In the genomic region with DNA sequence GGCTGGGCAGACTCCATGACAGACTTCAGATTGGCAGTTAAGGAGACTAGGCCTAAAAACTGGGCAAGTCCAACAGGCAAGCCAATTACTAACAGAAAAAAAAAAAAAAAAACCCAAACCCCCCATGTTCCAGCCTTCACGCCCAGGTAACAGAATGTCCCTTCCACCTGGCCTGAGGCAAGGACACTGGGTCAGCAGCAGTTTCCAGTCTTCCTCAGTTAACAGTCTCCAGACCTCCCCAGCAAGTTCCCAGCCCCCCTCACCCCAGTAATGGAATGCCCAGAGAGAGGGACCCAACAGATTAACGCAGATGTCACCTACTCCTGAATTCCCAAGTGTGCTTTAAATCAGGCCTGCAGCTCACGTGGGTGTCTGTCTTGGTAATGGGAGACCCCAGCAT, we compare ENCODE assay signal across 20 mouse cellular contexts. TPM values are rescaled to one million over a fixed set of nuclear protein-coding genes. Genes with fewer than 3 reads are reported as not detected.
"Had no signal": no experiment of that assay in that cellular context is flagged by ENCODE, and none has a peak within 500 bp of the region (broad histone marks: within the 10 kb centered on the region; RNA-seq: fewer than 3 reads in every experiment).

No protein-coding gene starts in this region.

- H3K4me3 ChIP-seq: intestine, embryonic 15.5 days; left cerebral cortex, adult 2 months had no signal

- H3K9me3 ChIP-seq: intestine, embryonic 15.5 days had no signal

- H3K4me2 ChIP-seq: intestine, embryonic 15.5 days; liver, embryonic 11.5 days; lung, embryonic 14.5 days had no signal

- ATAC-seq: hindbrain, embryonic 16.5 days; intestine, embryonic 15.5 days; liver, postnatal 0 days; lung, postnatal 0 days had no signal

- H3K4me1 ChIP-seq: intestine, embryonic 15.5 days had no signal

- DNase-seq: layer of hippocampus, postnatal 36 days; liver, postnatal 0 days; lung, embryonic 14.5 days; midbrain, embryonic 14.5 days; thymus, postnatal 25 days had no signal

- H3K36me3 ChIP-seq: intestine, embryonic 15.5 days had no signal

- H3K27ac ChIP-seq: intestine, embryonic 15.5 days; left cerebral cortex, adult 2 months; liver, embryonic 14.5 days; macrophage had no signal

- H3K27me3 ChIP-seq: intestine, embryonic 15.5 days had no signal

- H3K9ac ChIP-seq: intestine, embryonic 15.5 days; liver, embryonic 14.5 days; liver, postnatal 0 days; lung, embryonic 14.5 days had no signal

RNA-seq across cellular contexts. Expression of a gene that starts 3.7 kb away (rescaled TPM):
- polyA plus RNA-seq: intestine, embryonic 15.5 days; limb, embryonic 11.5 days; limb, embryonic 14.5 days; liver, embryonic 11.5 days; liver, embryonic 14.5 days; liver, postnatal 0 days; lung, embryonic 14.5 days; lung, postnatal 0 days; macrophage; neural tube, embryonic 11.5 days; small intestine, adult 2 months; thymus, postnatal 0 days had no signal

RNA-seq across cellular contexts. Expression of a gene that starts 34.1 kb away (rescaled TPM):
- polyA plus RNA-seq: macrophage had no signal

RNA-seq across cellular contexts. Expression of a gene that starts 34.8 kb away (rescaled TPM):
- polyA plus RNA-seq: limb, embryonic 11.5 days; macrophage; midbrain, embryonic 14.5 days; midbrain, postnatal 0 days; neural tube, embryonic 14.5 days; small intestine, adult 2 months; stomach, embryonic 14.5 days had no signal
